Mouse (Mus musculus) intestine, embryonic 15.5 days (tissue): Measurements from ENCODE around the gene Tmem150b. TPM values are rescaled to one million over a fixed set of nuclear protein-coding genes. Genes with fewer than 3 reads are reported as not detected.

Source experiments
- ATAC-seq: fragments of 200-750 bp; cut with Nextera tagmentation; 2 replicates; pipeline ENCODE4 v1.8.0; 2017; ENCODE audit warnings: moderate TSS enrichment, moderate library complexity
- H3K27ac ChIP-seq: fragments of 300-500 bp; sonication (generic); 2 replicates; pipeline ENCODE4 v1.5.1; 2015; ENCODE audit warnings: mild to moderate bottlenecking, inconsistent platforms
- H3K27me3 ChIP-seq: fragments of 300-500 bp; sonication (generic); replicated peaks from 2 replicates; pipeline ENCODE4 v1.6.1; 2015; ENCODE audit warnings: inconsistent platforms
- H3K36me3 ChIP-seq: fragments of 300-500 bp; sonication (generic); 2 replicates; pipeline ENCODE4 v1.6.1; 2015; ENCODE audit warnings: inconsistent platforms
- H3K4me1 ChIP-seq: fragments of 300-500 bp; sonication (generic); replicated peaks from 2 replicates; pipeline ENCODE4 v1.6.1; 2015; ENCODE audit warnings: inconsistent platforms
- H3K4me2 ChIP-seq: fragments of 300-500 bp; sonication (generic); replicated peaks from 2 replicates; pipeline ENCODE4 v1.6.1; 2015; ENCODE audit warnings: mild to moderate bottlenecking, inconsistent platforms
- H3K4me3 ChIP-seq: fragments of 300-500 bp; sonication (generic); replicated peaks from 2 replicates; pipeline ENCODE4 v1.5.1; 2015; ENCODE audit warnings: inconsistent platforms
- H3K9ac ChIP-seq: fragments of 300-500 bp; sonication (generic); 2 replicates; pipeline ENCODE4 v1.6.1; 2015; ENCODE audit warnings: inconsistent platforms
- H3K9me3 ChIP-seq: fragments of 300-500 bp; sonication (generic); 2 replicates; pipeline ENCODE4 v1.6.1; 2016; ENCODE audit warnings: inconsistent platforms
- WGBS: fragments of 180-500 bp; shearing (Covaris S2); methylation state at CpG from one replicate; pipeline ENCODE4 v1.1.7; 2015; 5-methylcytosine and 5-hydroxymethylcytosine counted together
- polyA plus RNA-seq: library from polyadenylated mRNA; unstranded; fragments of >200 nt; fragmentation: Nextera tagmentation; extraction: Ambion mirVana; gene quantifications from 2 replicates; pipeline ENCODE4 v1.2.1, GENCODE M21; 2015

The Tmem150b gene
- polyA plus RNA-seq, 1 experiment from 2014 or later, result 2.2 TPM

GRCm38 (mm10) chr7:4674114-4674731 lies 50.8 kb downstream of the Tmem150b start:
- Histone ChIP-seq H3K27ac (no peak overlapping the region), H3K9me3 (no peaks in the 10 kb centered on the region), H3K4me2 (no peak overlapping the region), H3K9ac (no peak overlapping the region), H3K4me3 (no peak overlapping the region), H3K36me3 (peaks cover 8% of the 10 kb centered on the region), H3K4me1 (peaks cover 3% of the 10 kb centered on the region; the same call in 1 of the 2 replicates), H3K27me3 (no peaks in the 10 kb centered on the region)
- WGBS, result 59% methylated on average over 12 of the region's 12 CpGs
- ATAC-seq, result peak; percentile 65

GRCm38 (mm10) chr7:4671956-4672355 lies 53.1 kb downstream of the Tmem150b start:
- Histone ChIP-seq H3K4me3 (no peak overlapping the region), H3K9me3 (no peaks in the 10 kb centered on the region), H3K4me2 (no peak overlapping the region), H3K27ac (0 out of 2 replicates have a peak overlapping the region, but pooled peaks have one; percentile 40), H3K27me3 (no peaks in the 10 kb centered on the region), H3K9ac (no peak overlapping the region), H3K4me1 (peaks cover 3% of the 10 kb centered on the region; the same call in 1 of the 2 replicates), H3K36me3 (peaks cover 8% of the 10 kb centered on the region)
- 38% methylated on average over 4 of the region's 4 CpGs for WGBS
- ATAC-seq, result peak; percentile 52; the same call in 1 of the 2 replicates

GRCm38 (mm10) chr7:4670655-4671255 lies 54.3 kb downstream of the Tmem150b start:
- Histone ChIP-seq H3K4me1 (peaks cover 3% of the 10 kb centered on the region; the same call in 1 of the 2 replicates), H3K4me3 (no peak overlapping the region), H3K36me3 (peaks cover 14% of the 10 kb centered on the region), H3K9ac (no peak overlapping the region), H3K27ac (no peak overlapping the region), H3K4me2 (no peak overlapping the region), H3K9me3 (no peaks in the 10 kb centered on the region), H3K27me3 (no peaks in the 10 kb centered on the region)
- ATAC-seq, result peak; percentile 46; the same call in 1 of the 2 replicates
- 87% methylated on average over 8 of the region's 8 CpGs for WGBS

- Histone ChIP-seq H3K4me3 (no peak overlapping the region), H3K27me3 (no peaks in the 10 kb centered on the region), H3K9me3 (no peaks in the 10 kb centered on the region), H3K36me3 (peaks cover 14% of the 10 kb centered on the region), H3K27ac (no peak overlapping the region), H3K4me1 (peaks cover 1% of the 10 kb centered on the region; the same call in 1 of the 2 replicates), H3K4me2 (no peak overlapping the region), H3K9ac (no peak overlapping the region)
- WGBS, result 95% methylated on average over 9 of the region's 9 CpGs
- no peak for ATAC-seq
These were observed 55.9 kb downstream of the Tmem150b start for GRCm38 (mm10) chr7:4669156-4669555.

DNA sequence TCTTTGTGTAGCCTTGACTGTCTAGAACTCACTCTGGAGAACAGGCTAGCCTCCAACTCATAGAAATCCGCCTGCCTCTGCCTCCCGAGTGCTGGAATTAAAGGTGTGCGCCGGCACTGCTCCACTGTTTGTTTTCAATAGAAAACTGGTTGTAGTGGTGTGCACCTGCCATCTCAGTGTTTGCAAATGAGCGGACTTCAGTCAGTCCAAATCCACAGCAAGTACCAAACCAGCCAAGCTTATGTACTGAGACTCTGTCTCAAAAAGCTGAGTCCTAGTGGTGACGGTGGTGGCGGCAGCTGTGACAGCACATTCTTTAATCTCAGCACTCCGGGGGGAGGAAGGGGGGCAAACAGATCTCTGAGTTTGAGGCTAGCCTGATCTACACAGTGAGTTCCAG lies 56.5 kb downstream of the Tmem150b start:
- H3K27me3 ChIP-seq, result no peaks in the 10 kb centered on the region
- no peak overlapping the region for H3K4me3 ChIP-seq
- H3K27ac ChIP-seq, result no peak overlapping the region
- ATAC-seq, result no peak
- H3K9ac ChIP-seq, result no peak overlapping the region
- no peak overlapping the region for H3K4me2 ChIP-seq
- H3K9me3 ChIP-seq, result no peaks in the 10 kb centered on the region
- H3K4me1 ChIP-seq, result no peaks in the 10 kb centered on the region
- peaks cover 15% of the 10 kb centered on the region for H3K36me3 ChIP-seq
- 96% methylated on average over 8 of the region's 8 CpGs for WGBS

GRCm38 (mm10) chr7:4666871-4667270 lies 58.2 kb downstream of the Tmem150b start:
- whole genome bisulfite sequencing, result 91% methylated on average over 5 of the region's 5 CpGs
- H3K27me3 ChIP-seq, result no peaks in the 10 kb centered on the region
- ATAC-seq, result no peak
- no peaks in the 10 kb centered on the region for H3K4me1 ChIP-seq
- H3K4me3 ChIP-seq, result no peak overlapping the region
- no peak overlapping the region for H3K9ac ChIP-seq
- H3K4me2 ChIP-seq, result no peak overlapping the region
- H3K36me3 ChIP-seq, result peaks cover 19% of the 10 kb centered on the region
- H3K9me3 ChIP-seq, result no peaks in the 10 kb centered on the region
- H3K27ac ChIP-seq, result no peak overlapping the region

DNA sequence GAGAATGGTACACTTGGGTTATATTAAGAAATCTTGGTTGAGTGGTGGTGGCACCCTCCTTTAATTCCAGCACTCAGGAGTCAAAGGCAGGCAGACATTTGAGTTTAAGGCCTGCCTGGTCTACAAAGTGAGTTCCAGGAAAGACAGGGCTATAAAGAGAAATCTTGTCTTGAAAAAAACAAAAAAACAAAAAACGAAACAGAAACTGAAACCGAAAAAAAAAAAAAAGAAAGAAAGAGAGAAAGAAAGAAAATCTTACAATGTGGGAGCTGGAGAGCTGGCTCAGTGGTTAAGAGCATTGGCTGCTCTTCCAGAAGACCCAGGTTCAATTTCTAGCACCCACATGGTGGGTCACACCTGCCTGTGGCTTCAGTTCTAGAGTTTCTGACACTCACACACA lies 61.3 kb downstream of the Tmem150b start:
- Histone ChIP-seq H3K9ac (no peak overlapping the region), H3K9me3 (no peaks in the 10 kb centered on the region), H3K27me3 (no peaks in the 10 kb centered on the region), H3K4me2 (no peak overlapping the region), H3K27ac (no peak overlapping the region), H3K4me1 (0 out of 2 replicates have a peak, but pooled peaks cover 3% of the 10 kb centered on the region), H3K36me3 (peaks cover 15% of the 10 kb centered on the region; the same call in 1 of the 2 replicates), H3K4me3 (no peak overlapping the region)
- 87% methylated on average over 2 of the region's 2 CpGs for WGBS
- no peak for ATAC-seq

DNA sequence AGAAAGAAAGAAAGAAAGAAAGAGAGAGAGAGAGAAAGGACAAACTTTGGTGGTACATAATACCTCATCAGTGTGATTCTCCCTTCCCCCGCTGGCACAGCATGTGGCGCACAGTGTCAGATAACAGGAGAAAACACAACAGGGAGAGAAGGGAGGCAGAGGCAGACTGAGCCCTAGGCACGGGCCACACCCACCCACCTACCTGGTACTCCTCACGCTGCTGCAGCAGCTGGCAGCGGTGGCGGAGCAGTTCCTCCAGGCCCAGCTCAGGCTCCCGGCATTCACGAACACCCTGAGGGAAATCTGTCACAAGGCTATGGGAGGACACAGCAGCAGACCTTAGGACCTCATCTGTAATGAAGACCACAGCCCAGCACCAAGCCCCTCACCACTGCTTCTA lies 61.9 kb downstream of the Tmem150b start:
- Histone ChIP-seq H3K27me3 (no peaks in the 10 kb centered on the region), H3K9ac (no peak overlapping the region), H3K27ac (no peak overlapping the region), H3K4me2 (no peak overlapping the region), H3K4me1 (peaks cover 3% of the 10 kb centered on the region; the same call in 1 of the 2 replicates), H3K36me3 (peaks cover 15% of the 10 kb centered on the region; the same call in 1 of the 2 replicates), H3K4me3 (no peak overlapping the region), H3K9me3 (no peaks in the 10 kb centered on the region)
- WGBS, result 76% methylated on average over 8 of the region's 8 CpGs
- ATAC-seq, result no peak

DNA sequence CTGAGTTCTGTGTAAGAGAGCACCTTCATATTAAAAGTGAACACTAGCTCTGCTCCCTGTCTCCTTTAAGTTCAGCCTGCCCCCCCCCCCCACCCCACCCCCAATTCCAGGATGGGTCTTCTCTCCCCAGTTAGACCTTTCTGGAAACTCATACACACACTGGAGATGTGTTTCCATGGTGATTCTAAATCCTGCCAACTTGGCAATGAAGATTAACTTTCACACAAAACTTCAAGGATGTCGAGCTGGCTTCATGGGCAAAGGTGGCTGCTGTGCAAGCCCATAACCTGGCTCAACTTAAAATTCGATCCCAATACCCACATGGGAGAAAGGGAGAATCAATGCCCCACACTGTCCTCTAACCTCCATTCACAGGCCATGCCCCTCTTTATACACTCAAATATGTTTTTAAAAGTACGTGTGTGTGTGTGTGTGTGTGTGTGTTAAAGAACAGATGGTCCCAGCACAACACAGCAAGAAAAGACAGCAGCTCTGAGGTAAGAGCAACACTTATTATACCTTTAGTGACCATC lies 65.1 kb downstream of the Tmem150b start:
- Histone ChIP-seq H3K4me1 (peaks cover 28% of the 10 kb centered on the region), H3K9ac (0 out of 2 replicates have a peak overlapping the region, but pooled peaks have one; percentile 57), H3K9me3 (no peaks in the 10 kb centered on the region), H3K4me2 (peak overlapping the region; percentile 86), H3K36me3 (peaks cover 5% of the 10 kb centered on the region; the same call in 1 of the 2 replicates), H3K4me3 (peak overlapping the region; percentile 86; the same call in 1 of the 2 replicates), H3K27me3 (no peaks in the 10 kb centered on the region), H3K27ac (no peak overlapping the region)
- no peak for ATAC-seq
- WGBS, result 59% methylated on average over 3 of the region's 3 CpGs

DNA sequence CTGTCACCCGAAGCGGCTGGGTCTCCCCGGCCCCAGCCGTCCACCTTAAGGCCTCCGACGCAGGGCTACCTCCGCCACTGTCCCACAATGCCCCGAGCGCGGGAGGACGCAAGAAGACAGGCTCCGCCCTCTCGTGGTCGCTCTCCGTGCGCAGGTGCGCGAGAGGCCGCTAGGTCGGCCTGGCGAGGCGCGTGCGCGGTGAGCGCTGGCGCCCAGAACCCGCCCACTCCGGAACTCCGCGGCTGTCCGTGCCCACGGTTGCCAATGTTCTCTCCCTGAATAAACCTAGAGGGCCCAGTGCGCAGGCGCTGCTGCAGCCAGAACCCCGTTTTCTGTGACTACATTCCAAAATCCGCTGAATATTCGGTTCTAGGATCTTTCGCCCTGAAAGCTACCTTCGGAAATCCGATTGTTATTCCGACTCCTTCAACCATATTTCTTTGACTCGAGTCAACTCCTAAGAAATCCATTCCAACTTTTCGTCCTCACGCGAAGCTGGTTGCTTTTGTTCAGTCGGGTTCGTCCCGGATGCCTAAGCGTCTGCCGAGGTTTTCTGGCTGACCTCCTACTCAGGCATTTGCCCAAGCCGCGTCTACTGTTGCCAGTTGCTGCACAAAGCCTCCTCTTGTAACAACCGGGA lies 66.0 kb downstream of the Tmem150b start, which contains the start of gene Ppp6r1:
TSS of gene Ppp6r1 (minus strand) at position 108 of the 640 bp plus-strand sequence.
- WGBS, result under 1% methylated on average over 54 of the region's 54 CpGs
- no peaks in the 10 kb centered on the region for H3K27me3 ChIP-seq
- peak within 1 kb of the TSS; percentile 94 for H3K9ac ChIP-seq

DNA sequence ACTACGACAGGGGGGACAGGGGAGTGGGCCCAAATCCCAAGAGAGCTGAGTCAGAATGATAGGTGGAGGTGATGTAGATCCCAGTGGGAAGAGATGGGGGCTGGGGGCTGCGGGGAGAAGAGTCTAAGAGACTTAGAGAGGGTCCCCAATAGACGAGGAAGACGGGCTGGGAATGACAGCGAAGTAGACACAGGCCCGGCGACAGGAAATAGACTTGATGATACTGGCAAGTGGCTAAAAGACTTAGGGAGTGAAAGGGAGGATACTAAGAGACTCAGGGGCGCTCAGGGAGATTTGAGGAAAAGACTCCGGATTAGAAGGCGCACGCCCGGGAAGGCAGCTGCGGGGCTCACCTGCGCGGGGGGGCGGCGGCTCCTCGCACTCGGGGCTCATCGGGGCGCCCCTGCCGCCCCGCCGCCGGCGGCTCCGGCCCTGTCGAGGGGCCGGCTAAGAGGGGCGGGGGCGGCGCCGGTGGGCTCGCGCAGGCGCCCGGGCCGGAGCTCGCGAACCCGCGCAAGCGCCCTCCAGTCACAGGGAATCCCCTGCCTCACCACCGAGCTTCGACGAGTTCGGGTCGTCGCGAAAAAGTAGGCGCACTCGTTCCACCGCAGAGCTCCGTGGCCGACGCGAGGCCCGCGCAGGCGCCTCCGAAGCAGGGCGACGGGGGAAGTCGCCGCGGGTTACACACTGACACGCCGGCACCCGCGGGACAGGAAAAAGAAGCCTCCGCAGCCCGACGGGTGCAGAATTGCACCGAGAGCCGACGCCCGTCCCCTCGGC lies 66.7 kb downstream of the Tmem150b start:
- WGBS, result under 1% methylated on average over 76 of the region's 78 CpGs
- ATAC-seq, result peak; percentile 71
- peak overlapping the region; percentile 94 for H3K9ac ChIP-seq
- peaks cover 33% of the 10 kb centered on the region for H3K4me1 ChIP-seq
- no peaks in the 10 kb centered on the region for H3K9me3 ChIP-seq
- peak overlapping the region; percentile 86 for H3K4me3 ChIP-seq
- H3K36me3 ChIP-seq, result peaks cover 4% of the 10 kb centered on the region; the same call in 1 of the 2 replicates
- peak overlapping the region; percentile 86 for H3K4me2 ChIP-seq
- H3K27ac ChIP-seq, result peak overlapping the region; percentile 94
- no peaks in the 10 kb centered on the region for H3K27me3 ChIP-seq

More for the DNA sequence above, 66.0 kb downstream of the Tmem150b start, which contains the start of gene Ppp6r1:
- peak within 1 kb of the TSS; percentile 94 for H3K27ac ChIP-seq
- peaks cover 28% of the 10 kb centered on the region for H3K4me1 ChIP-seq
- peaks cover 5% of the 10 kb centered on the region; the same call in 1 of the 2 replicates for H3K36me3 ChIP-seq
- peak within 1 kb of the TSS; percentile 86 for H3K4me2 ChIP-seq
- peak; percentile 98 for ATAC-seq
- no peaks in the 10 kb centered on the region for H3K9me3 ChIP-seq
- H3K4me3 ChIP-seq, result peak within 1 kb of the TSS; percentile 86
